Mouse (Mus musculus): ENCODE results near the gene Gfra4. TPM values are rescaled to one million over a fixed set of nuclear protein-coding genes. Genes with fewer than 3 reads are reported as not detected.
A peak's percentile ranks its signal among the peaks of the same experiment; 100 is the strongest.

Gfra4 gene
- polyA plus RNA-seq, 1 experiment from 2014 or later = 0.07 TPM

- no peak for ATAC-seq
- peak overlapping the region; percentile 36 for H3K4me3 ChIP-seq (ENCODE audit: low read depth, low read length)
- 4% methylated on average over 107 of the region's 115 CpGs for WGBS (ENCODE audit: insufficient replicate concordance)
- H3K9me3 ChIP-seq (ENCODE audit: low read length) = no peaks in the 10 kb centered on the region
- H3K36me3 ChIP-seq (replicated peaks; ENCODE audit: insufficient read depth, low read length) = no peaks in the 10 kb centered on the region
- no peak for TF ChIP-seq CTCF (IDR thresholded peaks at IDR 0.05; ENCODE audit: low read depth)
- TF ChIP-seq EP300 (IDR thresholded peaks at IDR 0.05; ENCODE audit: low read depth) = no peak
- peaks cover 16% of the 10 kb centered on the region for H3K4me1 ChIP-seq (ENCODE audit: insufficient read depth)
- no peak overlapping the region for H3K9ac ChIP-seq (replicated peaks)
- DNase-seq = no peak
- no peak overlapping the region for H3K27ac ChIP-seq (ENCODE audit: low read depth)
- H3K27me3 ChIP-seq (ENCODE audit: insufficient read depth, low read length) = peaks cover 47% of the 10 kb centered on the region
- H3K4me2 ChIP-seq (ENCODE audit: low read depth, low read length) = peak overlapping the region; percentile 67
These were observed 1.7 kb downstream of the Gfra4 start for GRCm38 (mm10) chr2:131040854-131041825.

GRCm38 (mm10) chr2:131038675-131039074, 4.2 kb downstream of the Gfra4 start:
- TF ChIP-seq EP300 (IDR thresholded peaks at IDR 0.05; ENCODE audit: low read depth) = no peak
- TF ChIP-seq CTCF (IDR thresholded peaks at IDR 0.05; ENCODE audit: low read depth) = no peak
- H3K36me3 ChIP-seq (replicated peaks; ENCODE audit: insufficient read depth, low read length) = no peaks in the 10 kb centered on the region
- no peak overlapping the region for H3K27ac ChIP-seq (ENCODE audit: low read depth)
- peaks cover 5% of the 10 kb centered on the region; the same call in 1 of the 2 replicates for H3K4me1 ChIP-seq (ENCODE audit: insufficient read depth)
- no peak overlapping the region for H3K4me2 ChIP-seq (ENCODE audit: low read depth, low read length)
- no peak overlapping the region for H3K9ac ChIP-seq (replicated peaks)
- 76% methylated on average over 5 of the region's 5 CpGs for WGBS (ENCODE audit: insufficient replicate concordance)
- peaks cover 47% of the 10 kb centered on the region for H3K27me3 ChIP-seq (ENCODE audit: insufficient read depth, low read length)
- ATAC-seq (no peak), DNase-seq (no peak)
- no peak overlapping the region for H3K4me3 ChIP-seq (ENCODE audit: low read depth, low read length)
- peaks cover 2% of the 10 kb centered on the region for H3K9me3 ChIP-seq (ENCODE audit: low read length)

DNA sequence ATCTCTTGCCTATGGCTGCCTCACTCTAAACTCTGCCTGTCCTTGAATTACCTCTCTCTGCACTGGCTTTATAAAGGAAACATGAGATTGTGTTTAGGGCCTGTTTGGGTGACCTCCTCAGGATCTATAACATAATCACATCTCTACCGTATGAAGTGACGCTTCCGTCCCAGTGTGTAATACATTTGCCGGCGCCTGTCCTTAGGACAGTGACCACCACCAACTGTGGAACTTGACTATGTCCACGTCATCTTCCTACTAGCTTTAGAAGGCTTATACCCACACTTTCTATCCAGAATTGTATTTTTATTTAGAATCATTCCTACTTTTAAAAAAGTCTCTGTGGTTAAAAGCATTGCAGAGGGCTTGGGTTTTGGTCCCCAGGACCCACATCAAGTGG, 4.7 kb downstream of the Gfra4 start:
- WGBS (ENCODE audit: insufficient replicate concordance) = 87% methylated on average over 6 of the region's 6 CpGs
- Histone ChIP-seq H3K4me2 (ENCODE audit: low read depth, low read length) (no peak overlapping the region), H3K36me3 (replicated peaks; ENCODE audit: insufficient read depth, low read length) (no peaks in the 10 kb centered on the region), H3K4me1 (ENCODE audit: insufficient read depth) (peaks cover 5% of the 10 kb centered on the region; the same call in 1 of the 2 replicates), H3K9ac (replicated peaks) (no peak overlapping the region), H3K27ac (ENCODE audit: low read depth) (no peak overlapping the region), H3K4me3 (ENCODE audit: low read depth, low read length) (no peak overlapping the region), H3K9me3 (ENCODE audit: low read length) (peaks cover 4% of the 10 kb centered on the region), H3K27me3 (ENCODE audit: insufficient read depth, low read length) (peaks cover 45% of the 10 kb centered on the region)
- DNase-seq = no peak
- ATAC-seq = no peak
- no peak for TF ChIP-seq CTCF (IDR thresholded peaks at IDR 0.05; ENCODE audit: low read depth)
- no peak for TF ChIP-seq EP300 (IDR thresholded peaks at IDR 0.05; ENCODE audit: low read depth)

DNA sequence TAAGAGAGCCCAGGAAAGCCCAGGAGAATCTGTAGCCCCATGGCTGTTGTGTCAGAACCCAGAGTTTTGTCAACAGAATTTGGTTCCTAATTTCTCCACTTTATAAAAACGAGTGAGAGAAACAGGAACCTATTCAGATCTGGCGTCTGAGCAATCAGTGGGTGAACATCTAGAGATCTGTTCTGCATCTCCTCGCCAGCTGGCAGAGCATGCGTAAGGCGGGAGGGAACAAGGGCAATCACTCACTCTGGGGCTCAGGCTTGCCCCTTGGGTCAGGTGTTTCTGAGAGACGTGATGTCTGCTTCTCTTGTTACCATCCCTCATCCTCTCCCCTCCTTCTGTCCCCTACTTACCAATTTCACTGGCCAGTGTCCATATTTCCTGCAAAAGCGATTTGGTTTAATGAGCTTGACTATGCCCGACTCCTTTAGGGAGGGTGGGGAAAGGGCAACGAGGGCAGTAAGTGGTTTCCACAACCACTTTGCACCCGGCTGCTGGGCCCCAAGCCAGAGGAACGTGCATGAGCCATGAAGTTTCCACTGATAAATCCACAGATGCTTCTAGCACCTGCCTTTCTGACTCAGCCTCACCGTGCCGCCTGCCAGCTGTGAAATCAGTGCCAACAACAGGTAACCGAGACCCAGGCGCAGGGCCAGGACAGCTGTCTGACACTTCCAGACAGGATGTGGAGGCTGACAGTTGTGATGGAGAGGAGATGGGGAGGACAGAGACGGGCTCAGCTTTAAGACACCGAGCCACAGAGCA, 5.5 kb downstream of the Gfra4 start:
- Histone ChIP-seq H3K27ac (ENCODE audit: low read depth) (no peak overlapping the region), H3K36me3 (replicated peaks; ENCODE audit: insufficient read depth, low read length) (no peaks in the 10 kb centered on the region), H3K4me1 (ENCODE audit: insufficient read depth) (peaks cover 5% of the 10 kb centered on the region; the same call in 1 of the 2 replicates), H3K4me3 (ENCODE audit: low read depth, low read length) (no peak overlapping the region), H3K9ac (replicated peaks) (no peak overlapping the region), H3K9me3 (ENCODE audit: low read length) (peaks cover 4% of the 10 kb centered on the region), H3K27me3 (ENCODE audit: insufficient read depth, low read length) (peaks cover 37% of the 10 kb centered on the region), H3K4me2 (ENCODE audit: low read depth, low read length) (no peak overlapping the region)
- TF ChIP-seq CTCF (IDR thresholded peaks at IDR 0.05; ENCODE audit: low read depth) = no peak
- TF ChIP-seq EP300 (IDR thresholded peaks at IDR 0.05; ENCODE audit: low read depth) = no peak
- WGBS (ENCODE audit: insufficient replicate concordance) = 50% methylated on average over 17 of the region's 17 CpGs
- DNase-seq (no peak), ATAC-seq (no peak)

DNA sequence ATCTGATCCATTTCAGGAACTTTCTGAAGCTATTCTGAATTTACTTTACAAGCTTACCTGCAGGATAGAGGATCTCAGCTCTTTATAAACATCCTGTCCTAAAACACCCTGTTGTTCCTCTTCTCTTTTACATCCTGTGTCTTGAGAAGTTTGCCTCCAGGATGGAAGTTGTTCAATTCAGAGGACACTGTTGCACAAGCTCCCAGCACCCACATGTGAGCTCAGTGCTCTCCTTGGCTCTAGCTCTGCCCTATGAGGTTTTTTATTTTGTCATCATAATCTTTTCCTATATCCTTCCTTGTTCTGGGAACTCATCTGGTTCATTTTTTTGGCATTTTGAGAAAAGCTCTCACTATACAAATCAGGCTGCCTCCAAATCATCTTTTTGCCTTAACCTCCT, 6.1 kb downstream of the Gfra4 start:
- no peak overlapping the region for H3K4me2 ChIP-seq (ENCODE audit: low read depth, low read length)
- H3K9me3 ChIP-seq (ENCODE audit: low read length) = peaks cover 4% of the 10 kb centered on the region
- no peak overlapping the region for H3K4me3 ChIP-seq (ENCODE audit: low read depth, low read length)
- peaks cover 5% of the 10 kb centered on the region; the same call in 1 of the 2 replicates for H3K4me1 ChIP-seq (ENCODE audit: insufficient read depth)
- no peak overlapping the region for H3K9ac ChIP-seq (replicated peaks)
- TF ChIP-seq EP300 (IDR thresholded peaks at IDR 0.05; ENCODE audit: low read depth) (no peak), CTCF (IDR thresholded peaks at IDR 0.05; ENCODE audit: low read depth) (no peak)
- no peak for DNase-seq
- no peaks in the 10 kb centered on the region for H3K36me3 ChIP-seq (replicated peaks; ENCODE audit: insufficient read depth, low read length)
- H3K27me3 ChIP-seq (ENCODE audit: insufficient read depth, low read length) = peaks cover 31% of the 10 kb centered on the region
- H3K27ac ChIP-seq (ENCODE audit: low read depth) = no peak overlapping the region
- ATAC-seq = no peak

DNA sequence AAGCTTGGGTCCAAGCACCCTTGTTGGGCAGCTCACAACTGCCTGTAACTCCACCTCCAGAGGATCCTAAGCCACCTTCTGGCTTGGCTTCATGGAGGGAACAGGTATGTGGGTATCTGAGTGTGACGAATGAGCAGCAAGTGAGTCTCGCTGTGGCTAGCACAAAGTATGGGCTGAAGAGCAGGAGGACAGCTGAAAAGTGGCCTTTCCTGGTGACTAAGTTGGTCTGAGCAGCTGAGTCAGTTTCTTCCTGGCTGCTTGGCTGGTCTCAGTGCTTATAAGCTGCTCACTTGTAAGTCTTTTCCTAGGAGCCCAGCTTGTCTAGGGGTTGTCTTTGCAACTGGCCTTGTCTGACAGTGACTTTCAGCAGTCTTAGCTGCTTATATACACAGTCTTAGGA, 6.5 kb downstream of the Gfra4 start:
- TF ChIP-seq CTCF (IDR thresholded peaks at IDR 0.05; ENCODE audit: low read depth) (no peak), EP300 (IDR thresholded peaks at IDR 0.05; ENCODE audit: low read depth) (no peak)

More for the DNA sequence above, 6.5 kb downstream of the Gfra4 start:
- DNase-seq (no peak), ATAC-seq (no peak)
- H3K4me3 ChIP-seq (ENCODE audit: low read depth, low read length) = no peak overlapping the region
- H3K4me2 ChIP-seq (ENCODE audit: low read depth, low read length) = no peak overlapping the region
- H3K9ac ChIP-seq (replicated peaks) = no peak overlapping the region
- no peaks in the 10 kb centered on the region for H3K36me3 ChIP-seq (replicated peaks; ENCODE audit: insufficient read depth, low read length)
- 85% methylated on average over 2 of the region's 2 CpGs for WGBS (ENCODE audit: insufficient replicate concordance)
- peaks cover 4% of the 10 kb centered on the region for H3K9me3 ChIP-seq (ENCODE audit: low read length)
- H3K27ac ChIP-seq (ENCODE audit: low read depth) = no peak overlapping the region
- peaks cover 26% of the 10 kb centered on the region for H3K27me3 ChIP-seq (ENCODE audit: insufficient read depth, low read length)
- peaks cover 2% of the 10 kb centered on the region; the same call in 1 of the 2 replicates for H3K4me1 ChIP-seq (ENCODE audit: insufficient read depth)
